Mouse (Mus musculus): ENCODE results near the gene Sypl.

- TF ChIP-seq CTCF (conservative IDR thresholded peaks at IDR 0.05; ENCODE audit: insufficient read depth, insufficient read length, low read depth, low read length) (no peak), POLR2A (IDR thresholded peaks at IDR 0.05; ENCODE audit: low read depth, low read length) (no peak)
Observed at GRCm38 (mm10) chr12:32946376-32946775, 7.3 kb upstream of the Sypl start.

All from kidney, adult 2 months (tissue).